Mouse (Mus musculus): Measurements from ENCODE around the gene Rap2b. TPM values are rescaled to one million over a fixed set of nuclear protein-coding genes. Genes with fewer than 3 reads are reported as not detected.
A peak's percentile ranks its signal among the peaks of the same experiment; 100 is the strongest.

Rap2b gene
- 10 to 100 TPM; 41.9 to 42.0 TPM for total RNA-seq (2021)

DNA sequence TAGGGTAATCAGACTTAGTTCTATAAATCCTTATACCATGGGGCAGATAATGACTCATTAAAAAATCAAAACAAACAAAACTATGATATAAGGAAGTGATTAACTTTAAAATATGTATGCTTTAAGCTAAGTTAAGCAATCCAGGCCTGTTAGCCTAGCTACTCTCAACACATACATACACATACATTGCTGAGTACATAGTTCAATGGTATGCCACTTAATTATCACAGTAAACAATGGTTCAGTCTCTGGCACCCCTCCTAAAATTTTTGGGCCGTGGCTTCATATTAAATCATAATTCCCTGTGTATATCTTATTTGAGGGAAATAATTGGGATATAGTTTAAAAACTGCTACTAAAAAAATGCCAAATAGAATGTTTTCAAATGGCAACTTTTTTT lies at the start of gene Rap2b:
Gene Rap2b, plus strand, starts transcription at position 301 of the 400 bp plus-strand sequence.
- DNase-seq, result no peak

DNA sequence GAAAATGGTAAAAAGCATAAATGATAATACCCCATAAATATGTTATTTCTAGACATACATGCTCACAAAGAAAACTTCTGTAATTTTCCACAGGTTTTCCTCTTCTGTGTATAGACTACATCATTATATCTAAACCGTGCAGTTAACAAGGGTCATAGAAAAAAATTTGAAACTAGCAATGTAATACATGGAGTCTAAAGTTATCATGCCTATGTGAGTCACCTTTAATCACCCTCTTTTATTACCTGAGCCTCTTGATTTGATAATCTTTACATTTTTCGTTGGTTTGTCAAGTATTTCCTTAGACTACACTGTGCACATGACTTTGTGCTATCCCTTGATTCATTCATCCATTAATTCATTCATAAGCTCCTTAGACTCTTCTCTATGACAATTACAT lies 46.4 kb upstream of the Rap2b start:
- no peak for DNase-seq

DNA sequence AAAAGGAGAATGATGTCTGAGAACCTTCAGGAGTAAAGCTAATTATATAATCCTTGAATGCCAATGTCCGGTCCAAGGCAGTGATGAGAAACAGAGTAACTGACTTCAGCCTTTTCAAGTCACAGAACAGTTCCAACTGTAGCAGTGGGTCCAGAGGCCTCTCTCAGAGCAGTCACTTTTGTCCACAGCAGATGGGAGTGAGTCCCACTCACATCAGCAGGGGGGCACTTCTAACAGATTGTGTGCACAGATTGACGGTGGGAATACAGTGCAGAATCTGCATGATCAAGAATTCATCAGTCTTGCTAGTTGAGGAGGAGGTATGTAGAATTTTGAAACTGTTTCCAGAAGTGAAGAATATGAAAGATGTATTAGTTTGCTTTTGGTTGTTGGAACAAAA lies 41.4 kb upstream of the Rap2b start:
- peak; percentile 53 to 57 for DNase-seq

DNA sequence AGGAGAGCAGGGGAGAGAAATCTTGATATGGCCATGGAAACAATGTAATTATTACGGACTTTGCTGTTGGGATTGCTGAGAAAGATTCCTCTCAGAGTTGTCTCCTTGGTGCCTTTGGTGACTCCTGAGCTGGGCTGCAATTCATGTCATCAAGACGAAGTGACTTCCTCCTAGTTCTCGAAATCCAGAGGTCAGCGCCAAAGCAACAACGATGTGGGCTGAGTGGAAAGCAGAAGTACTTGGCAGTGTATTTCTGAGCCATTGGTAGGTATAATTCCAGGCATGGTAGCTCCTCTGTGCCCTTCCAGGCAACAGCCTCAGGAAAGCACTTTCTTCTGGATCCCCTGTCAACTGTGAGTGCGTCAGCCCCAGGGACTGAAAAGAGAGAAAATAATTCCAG lies 39.8 kb upstream of the Rap2b start:
- DNase-seq, result no peak

DNA sequence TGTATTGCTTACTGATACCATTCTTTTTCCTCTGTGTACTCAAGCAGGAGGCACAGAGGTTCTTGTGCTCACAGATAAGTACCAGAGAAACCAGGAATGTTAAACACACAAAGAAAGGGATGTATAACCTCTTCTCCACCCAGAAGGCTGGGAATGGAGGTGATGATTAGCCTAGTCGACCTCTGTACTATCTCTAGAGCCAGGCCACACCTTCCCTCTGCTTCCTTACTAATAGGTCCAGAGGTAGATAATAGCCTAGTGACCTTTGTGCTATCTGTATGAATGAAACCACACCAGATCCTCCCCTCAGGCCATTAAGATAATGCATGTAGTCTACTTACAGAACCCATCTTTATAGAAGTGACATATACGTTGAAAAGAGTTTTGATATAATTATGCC lies 25.2 kb upstream of the Rap2b start:
- DNase-seq, result no peak

DNA sequence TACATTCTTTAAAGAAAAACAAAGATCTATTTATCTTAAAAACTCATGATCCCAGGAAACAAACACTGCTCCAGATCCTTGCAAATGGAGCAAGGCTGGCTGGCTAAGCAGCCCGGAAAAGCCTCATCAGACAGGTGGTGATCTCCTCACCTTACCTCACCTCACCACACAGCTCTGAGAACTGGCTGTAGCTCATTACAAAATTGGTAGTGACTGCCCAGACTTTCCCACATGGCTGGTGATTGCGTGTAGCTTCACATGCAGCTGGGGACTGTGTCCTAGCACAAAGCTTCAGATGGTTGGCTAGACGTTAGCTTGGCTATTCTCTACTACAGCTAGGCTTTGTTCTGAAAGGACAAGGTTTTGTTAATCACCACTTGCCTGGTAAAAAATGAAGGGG lies 24.2 kb upstream of the Rap2b start:
- DNase-seq, result no peak

DNA sequence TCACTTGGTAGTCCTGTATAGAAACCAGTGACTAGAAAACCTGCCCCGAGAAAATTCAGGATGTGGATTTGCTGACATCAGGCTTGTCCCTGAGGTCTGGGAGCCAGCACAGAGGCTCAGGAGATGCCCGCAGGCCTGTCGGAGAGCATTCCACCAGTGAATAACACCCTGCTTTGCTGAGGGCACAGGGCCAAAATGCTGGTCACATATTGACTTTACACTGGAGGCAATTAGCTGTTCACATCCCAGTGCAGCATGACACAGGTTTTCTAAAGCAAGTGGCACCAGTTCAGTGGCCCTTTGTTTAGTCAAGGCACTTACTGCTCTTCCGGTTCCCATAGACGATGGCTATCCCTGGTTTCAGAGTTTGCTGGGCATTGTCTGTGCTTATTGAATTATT lies 21.1 kb upstream of the Rap2b start:
- DNase-seq, result no peak

DNA sequence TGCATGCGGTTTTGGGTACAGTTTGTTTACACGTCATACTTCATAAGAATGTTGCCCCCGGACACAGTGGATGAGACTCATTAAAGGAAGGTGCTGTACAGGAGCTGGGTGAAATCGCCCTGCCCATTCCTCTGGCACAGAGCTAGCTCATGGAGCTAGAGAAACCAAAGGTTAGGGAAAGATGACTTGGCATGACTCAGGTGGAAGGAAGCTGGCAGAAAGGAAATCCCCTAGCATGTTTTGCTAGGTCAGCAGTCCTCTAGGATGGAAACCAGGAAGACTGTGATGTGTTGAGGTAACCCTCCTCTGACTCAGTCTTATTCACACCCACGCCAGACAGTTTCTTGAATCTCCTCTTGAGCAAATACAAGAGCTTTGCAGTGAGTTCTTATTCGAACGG lies 17.4 kb upstream of the Rap2b start:
- DNase-seq, result no peak

DNA sequence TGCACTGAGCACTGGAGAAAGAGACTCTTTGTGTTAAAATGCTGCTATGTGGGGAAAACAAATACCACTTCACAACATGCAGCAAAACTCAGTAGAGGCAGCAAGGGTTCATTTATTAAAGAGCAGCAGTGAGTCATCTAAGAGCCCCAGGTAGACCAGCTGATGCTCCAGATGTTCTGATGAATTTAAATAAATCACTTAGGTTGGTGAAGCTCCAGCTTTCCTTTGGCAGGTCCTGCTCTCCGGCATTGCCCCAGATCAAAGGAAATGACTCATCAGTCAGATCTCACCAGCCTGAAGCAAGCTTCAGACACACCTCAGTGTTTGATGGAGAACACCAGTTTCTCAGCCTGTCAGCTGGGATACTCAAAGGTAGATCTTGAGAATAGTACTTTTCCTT lies 15.8 kb upstream of the Rap2b start:
- no peak for DNase-seq

DNA sequence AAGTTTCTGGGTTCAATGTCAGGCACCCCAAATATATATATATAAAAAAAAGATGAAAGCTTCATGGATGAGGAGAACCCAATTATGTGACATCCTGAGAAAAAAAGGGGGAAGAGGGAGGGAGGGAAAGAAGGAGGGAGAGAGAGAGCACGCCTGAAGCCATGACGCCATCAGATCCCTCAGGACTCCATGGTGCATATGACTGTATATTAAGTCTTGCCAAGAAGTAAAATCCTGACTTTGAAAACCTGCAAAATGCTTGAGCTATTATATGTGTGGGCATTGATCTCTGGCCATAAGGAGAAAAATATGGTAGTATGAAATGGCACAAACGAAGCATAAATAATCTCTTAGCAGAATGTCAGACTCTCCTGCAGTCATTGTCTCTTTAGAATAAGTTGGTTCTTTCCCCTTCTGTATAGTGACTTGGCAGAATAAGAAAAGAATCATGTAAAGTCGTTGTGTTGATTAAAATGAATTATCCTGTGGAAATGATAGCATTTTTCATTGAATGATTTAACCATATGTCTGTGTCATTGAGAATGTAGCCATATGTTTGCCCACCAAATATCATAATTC lies 13.3 kb upstream of the Rap2b start:
- no peak for DNase-seq

DNA sequence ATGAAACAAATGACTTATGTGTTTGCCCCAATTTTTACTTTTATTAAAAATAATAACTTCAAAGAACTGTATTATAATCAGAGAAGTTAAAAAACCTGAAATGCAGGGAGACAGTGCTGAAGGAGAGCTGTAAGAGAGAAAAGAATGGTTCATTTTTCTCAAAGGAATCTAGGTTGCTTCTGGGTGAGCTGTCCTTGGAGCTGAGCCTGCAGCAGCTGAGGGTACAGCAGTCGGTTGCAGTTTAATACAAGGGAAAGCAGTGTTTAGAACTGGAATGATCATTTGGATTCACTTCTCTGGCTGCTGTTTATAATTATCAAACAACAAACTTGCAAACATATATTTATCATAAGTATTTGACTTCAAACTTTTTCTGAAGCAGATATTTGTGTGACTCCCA lies 12.0 kb upstream of the Rap2b start:
- no peak for DNase-seq

DNA sequence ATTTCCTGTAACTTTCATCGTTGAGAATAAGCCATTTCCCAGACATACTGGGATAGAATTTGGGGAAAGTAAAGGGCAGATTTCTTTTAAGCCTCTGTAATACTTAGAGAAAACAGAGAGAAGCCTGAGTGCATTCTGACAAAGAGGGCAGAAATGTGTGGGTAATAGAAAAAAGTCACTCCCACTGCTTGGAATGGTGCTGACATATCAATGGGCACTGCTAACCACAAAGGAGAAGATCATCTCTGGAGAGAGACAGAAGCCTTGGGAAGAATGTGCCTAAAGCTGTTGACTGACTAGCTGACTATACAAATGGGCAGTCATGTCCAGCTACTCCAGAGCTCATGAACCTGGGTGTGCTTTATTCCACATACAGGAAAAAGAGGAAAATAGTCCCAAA lies 6.0 kb upstream of the Rap2b start:
- DNase-seq, result no peak

DNA sequence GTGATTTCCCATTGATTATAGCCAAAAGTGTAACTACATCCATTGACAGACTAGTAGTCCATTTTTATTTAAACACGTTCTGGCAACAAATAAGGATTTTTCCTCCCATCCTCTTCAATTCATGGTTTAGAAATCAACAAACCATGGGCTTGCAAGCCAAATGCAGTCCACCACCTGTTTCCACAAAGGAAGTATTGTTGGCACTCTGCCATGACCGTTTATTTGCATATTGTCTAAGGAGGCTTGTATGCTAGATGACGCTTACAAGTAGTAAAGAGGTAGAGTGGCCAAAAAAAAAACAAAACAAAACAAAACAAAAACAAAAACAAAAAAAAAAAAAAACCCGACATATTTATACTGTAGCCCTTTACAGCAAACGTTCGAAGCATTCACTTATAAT lies 3.3 kb upstream of the Rap2b start:
- no peak for DNase-seq

DNA sequence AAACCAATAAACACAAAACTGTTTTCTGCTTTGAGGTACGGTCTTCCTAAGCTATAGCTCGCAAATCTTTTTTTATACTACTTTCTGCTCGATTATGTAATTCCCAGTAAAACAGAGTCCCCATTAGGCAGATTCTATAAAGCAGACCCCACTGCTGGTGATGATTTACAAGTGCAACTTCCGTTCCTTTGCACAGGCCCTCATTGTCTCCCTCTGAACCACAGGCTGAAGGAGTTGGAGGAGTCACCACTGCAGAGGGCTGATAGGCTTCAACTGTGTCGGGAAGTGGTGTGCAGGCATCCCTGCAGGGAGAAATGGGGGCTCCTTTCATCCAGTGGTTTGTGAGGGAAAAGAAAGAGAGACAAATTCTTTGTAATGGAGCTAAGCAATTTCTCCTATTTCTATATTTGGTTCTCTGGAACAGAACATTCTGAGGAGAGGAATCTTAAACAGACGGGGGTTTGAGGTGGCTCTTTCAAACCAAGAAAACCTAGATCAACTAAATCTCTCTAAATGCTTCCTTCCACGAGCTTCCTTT lies 2.6 kb upstream of the Rap2b start:
- DNase-seq, result no peak

DNA sequence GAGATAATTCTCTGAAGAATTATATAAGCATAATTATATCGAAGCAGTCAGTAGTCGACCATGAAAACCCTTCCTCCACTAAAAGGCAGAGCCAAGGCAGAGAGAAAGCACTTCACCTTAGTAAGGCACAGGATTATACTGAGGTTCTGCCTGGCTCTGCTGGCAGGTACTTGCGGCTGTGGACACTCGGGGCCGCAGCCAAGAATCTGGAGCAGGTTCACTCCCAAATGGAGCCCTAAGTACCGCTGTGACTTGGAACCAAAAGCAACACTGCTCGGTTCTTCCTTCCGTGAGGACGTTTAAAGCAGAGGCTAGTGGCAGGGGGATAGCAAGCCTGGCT lies 1.4 kb downstream of the Rap2b start:
- no peak for DNase-seq

DNA sequence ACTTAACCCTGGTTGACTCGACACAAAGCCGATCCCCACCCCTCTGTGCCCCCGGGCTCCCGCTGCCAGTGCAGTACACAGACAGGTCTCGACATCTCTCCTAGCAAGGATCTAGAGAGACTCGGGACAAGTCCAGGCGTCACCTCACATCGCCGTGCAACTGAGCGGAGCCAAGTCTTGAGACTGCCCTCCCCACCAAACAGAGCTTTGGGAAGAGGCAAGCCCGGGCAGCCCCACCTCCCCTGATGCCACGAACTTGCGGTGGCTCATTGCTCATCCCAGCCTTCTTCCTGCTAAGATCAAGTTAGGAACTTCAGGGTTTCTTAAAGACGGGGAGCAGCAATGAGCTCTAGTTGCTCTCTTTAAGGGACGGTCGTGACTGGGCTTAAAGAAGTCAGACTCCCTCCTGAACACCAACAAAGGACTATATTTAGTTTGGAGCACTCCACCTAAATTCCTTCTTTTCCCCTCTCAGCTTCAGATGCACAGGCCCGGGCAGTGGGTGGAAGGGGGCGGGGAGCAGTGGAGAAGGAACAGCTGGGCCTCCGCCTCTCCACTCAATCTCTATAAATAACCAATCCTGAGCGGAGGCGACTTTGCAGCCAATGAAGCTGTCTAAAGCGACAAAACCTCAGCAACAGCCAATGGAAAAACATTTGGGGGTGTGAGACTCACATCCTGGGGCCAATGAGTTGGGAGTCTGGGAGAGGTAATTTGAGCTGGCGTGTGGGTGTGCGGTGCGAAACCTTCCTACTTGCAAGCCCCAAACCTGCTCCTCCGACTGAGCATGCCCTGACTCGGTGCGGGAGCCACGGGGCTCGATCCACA lies 1.9 kb downstream of the Rap2b start:
- peak; percentile 92 to 93 for DNase-seq

DNA sequence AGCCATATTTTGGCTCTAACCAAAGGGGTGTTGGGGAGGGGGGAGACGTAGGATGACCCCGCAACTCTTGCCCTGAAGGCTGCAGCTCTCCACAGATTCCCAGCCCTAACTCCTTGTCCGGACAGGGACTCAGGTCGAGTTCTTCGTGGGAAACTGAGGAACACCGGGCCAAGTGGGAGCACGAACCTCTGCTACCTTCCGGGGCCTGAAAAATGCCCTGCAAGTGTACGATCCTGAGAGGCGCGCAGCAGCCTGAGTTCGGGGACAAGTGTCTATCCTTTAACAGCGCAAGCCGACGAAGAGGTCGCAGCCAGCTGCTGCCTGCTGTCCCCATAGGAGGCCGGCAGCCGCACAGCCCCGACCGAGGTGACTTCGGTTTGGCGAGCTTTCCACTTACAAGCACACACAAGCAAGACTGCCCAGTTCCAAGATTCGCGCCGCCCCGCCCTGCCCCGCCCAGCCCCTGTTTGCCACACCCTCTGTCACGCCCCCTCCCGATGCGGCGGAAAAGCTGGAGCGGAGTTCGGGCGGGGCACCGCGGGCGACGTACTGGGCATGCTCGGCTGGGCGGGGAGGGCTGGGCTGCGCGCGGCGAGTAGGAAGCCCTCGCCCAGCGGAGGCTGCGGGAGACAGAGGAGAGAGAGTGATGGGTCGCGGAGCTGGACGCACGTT lies 2.7 kb downstream of the Rap2b start:
- peak; percentile 92 to 94 for DNase-seq

DNA sequence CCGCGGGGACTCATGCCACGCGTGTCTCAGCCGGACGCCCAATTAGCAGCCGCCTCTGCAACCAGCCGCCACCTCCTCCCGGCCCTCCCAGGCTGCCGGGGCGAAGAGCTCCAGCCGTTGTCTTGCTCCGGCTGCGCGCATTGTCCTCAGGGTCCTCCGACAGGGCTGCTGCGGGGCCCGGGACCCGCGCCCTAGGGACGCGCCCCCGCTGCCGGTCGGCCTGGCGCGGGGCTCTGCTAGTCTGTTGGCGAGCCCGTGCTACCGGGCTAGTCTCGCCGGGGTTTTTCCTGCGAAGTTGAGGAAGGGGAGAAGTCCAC lies 3.2 kb downstream of the Rap2b start:
- no peak for DNase-seq

DNA sequence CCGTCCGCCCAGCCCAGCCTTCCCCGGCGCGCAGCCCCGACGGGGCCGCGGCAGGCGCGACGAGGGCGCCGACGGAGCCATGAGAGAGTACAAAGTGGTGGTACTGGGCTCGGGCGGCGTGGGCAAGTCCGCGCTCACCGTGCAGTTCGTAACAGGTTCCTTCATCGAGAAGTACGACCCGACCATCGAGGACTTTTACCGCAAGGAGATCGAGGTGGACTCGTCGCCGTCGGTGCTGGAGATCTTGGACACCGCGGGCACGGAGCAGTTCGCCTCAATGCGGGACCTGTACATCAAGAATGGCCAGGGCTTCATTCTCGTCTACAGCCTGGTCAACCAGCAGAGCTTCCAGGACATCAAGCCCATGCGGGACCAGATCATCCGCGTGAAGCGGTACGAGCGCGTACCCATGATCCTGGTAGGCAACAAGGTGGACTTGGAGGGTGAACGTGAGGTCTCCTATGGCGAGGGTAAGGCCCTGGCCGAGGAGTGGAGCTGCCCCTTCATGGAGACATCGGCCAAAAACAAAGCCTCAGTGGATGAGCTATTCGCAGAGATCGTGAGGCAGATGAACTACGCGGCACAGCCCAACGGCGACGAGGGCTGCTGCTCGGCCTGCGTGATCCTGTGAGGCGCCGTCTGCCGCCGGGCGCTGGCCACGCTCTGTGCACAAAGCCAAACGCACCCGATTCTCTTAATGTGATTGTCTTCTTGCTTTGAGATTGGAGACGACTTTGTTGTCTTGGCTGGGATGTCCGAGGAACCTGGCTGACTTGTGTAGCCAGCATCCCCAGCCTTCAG lies 3.7 kb downstream of the Rap2b start:
- DNase-seq, result peak; percentile 58 to 62

DNA sequence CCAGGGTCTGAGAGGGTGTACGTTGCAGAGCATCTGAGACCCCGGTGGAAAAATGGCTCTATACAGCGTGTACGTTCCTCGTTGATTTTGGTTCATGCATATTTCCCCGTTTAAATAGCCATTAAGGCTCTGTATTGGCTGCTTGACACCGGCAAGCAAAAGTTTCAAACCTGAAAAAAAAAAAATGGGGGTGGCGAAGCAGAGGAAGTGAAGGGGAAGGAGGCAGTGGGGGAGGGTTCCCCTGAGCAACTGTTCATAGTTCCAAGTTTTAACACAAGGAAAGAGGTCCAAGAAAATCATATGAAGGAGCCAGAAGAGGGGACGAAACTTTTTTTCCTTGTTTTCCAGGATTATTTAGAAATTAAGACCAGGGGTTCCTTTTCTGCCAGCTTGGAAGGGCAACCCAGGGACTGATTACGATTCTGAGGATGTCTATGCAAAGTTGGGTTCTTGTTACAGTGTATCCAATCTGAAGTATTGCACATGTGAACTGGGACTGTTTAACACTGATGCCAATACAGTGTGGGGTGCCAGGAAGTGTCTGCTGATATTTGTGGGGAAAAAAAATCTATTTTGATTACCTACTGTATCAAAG lies 4.4 kb downstream of the Rap2b start, which contains the start of gene B430305J03Rik:
Gene B430305J03Rik, minus strand, starts transcription at position 173 of the 595 bp plus-strand sequence.
- no peak for DNase-seq

DNA sequence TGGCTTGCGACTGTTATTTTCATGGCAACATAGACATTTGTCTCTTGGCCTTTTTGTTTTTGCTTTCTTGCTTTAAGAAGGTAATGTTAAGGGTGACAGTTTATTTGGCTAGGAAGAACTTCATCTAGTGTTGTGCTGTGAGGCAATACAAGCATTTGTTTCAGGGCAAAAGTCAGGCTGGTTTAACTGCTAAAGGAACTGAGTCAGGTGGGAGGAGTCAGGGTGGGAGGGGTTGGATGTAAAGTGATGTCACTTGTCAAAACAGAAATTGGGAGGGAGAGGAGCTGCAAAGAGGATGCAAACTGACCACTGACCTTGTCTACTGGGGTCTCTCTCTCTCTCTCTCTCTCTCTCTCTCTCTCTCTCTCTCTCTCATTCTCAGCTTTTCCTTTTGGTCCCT lies 7.0 kb downstream of the Rap2b start:
- DNase-seq, result no peak

DNA sequence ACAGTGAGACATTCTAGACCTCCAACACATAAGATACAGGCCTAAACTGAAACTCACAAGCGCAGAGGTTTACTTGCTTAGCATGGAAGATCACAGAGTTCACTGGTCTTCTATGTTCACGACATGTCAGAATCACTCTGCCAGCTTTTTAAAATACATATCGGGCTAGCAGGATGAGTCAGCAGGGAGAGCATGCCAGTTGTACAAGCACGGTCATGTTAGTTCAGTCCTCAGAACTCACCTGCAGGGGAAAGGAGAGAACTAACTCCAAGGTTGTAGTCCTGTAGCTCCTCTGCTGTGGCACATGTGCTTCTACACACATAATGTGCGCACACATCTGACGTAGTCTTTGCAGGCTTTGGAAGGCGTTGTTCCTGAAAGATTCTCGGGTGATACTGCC lies 14.6 kb downstream of the Rap2b start:
- DNase-seq, result no peak

DNA sequence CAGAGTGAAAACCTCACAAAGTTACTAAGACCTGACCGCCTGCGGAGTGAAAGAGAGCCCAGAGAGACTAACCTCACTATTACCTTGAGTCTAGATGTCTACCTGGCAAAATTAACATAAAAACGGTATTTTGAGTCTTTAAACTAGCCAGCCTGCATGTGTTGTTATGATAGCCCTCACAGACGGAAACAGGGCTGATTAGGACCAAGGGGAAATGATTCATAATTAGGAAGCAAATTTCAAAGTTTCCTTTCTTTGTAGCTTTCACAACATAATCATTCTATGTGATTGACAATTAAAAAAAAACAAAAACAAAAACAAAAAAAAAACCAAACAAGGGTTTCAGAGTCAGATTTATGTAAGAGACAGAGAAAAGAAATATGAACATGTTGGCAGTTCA lies 24.9 kb downstream of the Rap2b start:
- DNase-seq, result no peak
